Mouse (Mus musculus): ENCODE results near the gene Gm17349. TPM values are rescaled to one million over a fixed set of nuclear protein-coding genes. Genes with fewer than 3 reads are reported as not detected.

The Gm17349 gene
- polyA plus RNA-seq, 1 experiment from 2014 or later = not detected

DNA sequence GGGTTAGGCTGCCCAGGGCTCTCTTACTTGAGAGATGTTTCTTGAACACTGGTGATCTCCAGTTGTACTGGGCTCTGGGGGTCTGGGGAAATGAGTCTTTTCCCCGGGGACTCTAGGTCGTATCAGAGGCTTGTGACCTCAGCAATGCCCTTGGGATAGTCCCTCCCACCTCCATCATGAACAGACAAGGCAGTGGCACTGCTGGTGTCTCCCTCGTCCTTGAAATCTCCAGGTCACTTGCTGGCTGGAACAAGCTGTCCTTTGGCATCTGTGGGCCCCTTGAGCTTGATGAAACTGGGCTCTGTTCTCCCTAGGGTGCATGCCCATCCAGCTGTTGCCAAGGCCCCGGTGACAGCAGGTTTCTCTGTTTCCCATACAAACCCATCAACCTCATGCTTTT lies 8.9 kb upstream of the Gm17349 start:
- Histone ChIP-seq H3K36me3 (ENCODE audit: control insufficient read depth, insufficient read depth, low read length) (peaks cover 37% of the 10 kb centered on the region), H3K4me2 (ENCODE audit: low read length) (no peak overlapping the region), H3K9ac (ENCODE audit: low read depth, low read length) (no peak overlapping the region), H3K4me3 (ENCODE audit: low read depth, low read length) (no peak overlapping the region), H3K4me1 (ENCODE audit: control insufficient read depth, insufficient read depth, low read length) (peaks cover 6% of the 10 kb centered on the region; the same call in 1 of the 2 replicates), H3K9me3 (replicated peaks; ENCODE audit: control insufficient read depth, low read length, poor library complexity, severe bottlenecking) (no peaks in the 10 kb centered on the region), H3K27ac (ENCODE audit: low read length) (peak overlapping the region; percentile 34; the same call in 1 of the 2 replicates), H3K27me3 (ENCODE audit: control insufficient read depth, insufficient read depth, low read depth, low read length) (no peaks in the 10 kb centered on the region)
- no peak for ATAC-seq
- 75% methylated on average over 4 of the region's 4 CpGs for WGBS

DNA sequence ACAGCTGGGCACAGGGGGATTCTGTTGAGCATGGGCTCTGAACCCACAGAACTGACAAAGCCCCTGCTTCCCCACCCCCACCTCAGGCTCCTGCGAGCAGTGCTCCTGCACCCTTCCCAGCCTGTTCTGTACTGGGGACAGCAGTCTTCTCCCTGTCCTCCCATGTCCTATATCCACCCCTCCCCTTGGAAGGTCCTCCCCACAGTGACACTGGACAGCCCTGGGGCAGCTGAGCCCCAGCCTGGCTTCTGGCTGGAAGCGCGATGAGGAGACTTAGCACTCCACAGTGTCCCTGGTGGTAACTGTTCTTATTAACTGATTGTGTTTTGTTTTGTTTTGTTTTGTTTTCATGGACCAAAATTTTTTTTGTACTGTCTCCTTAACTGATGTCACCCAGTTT lies 8.3 kb upstream of the Gm17349 start:
- Histone ChIP-seq H3K9ac (ENCODE audit: low read depth, low read length) (no peak overlapping the region), H3K36me3 (ENCODE audit: control insufficient read depth, insufficient read depth, low read length) (peaks cover 42% of the 10 kb centered on the region), H3K4me3 (ENCODE audit: low read depth, low read length) (no peak overlapping the region), H3K9me3 (replicated peaks; ENCODE audit: control insufficient read depth, low read length, poor library complexity, severe bottlenecking) (no peaks in the 10 kb centered on the region), H3K4me2 (ENCODE audit: low read length) (no peak overlapping the region), H3K27ac (ENCODE audit: low read length) (no peak overlapping the region; the same call in 1 of the 2 replicates), H3K4me1 (ENCODE audit: control insufficient read depth, insufficient read depth, low read length) (peaks cover 6% of the 10 kb centered on the region; the same call in 1 of the 2 replicates), H3K27me3 (ENCODE audit: control insufficient read depth, insufficient read depth, low read depth, low read length) (no peaks in the 10 kb centered on the region)
- WGBS = 77% methylated on average over 3 of the region's 3 CpGs
- no peak for ATAC-seq

DNA sequence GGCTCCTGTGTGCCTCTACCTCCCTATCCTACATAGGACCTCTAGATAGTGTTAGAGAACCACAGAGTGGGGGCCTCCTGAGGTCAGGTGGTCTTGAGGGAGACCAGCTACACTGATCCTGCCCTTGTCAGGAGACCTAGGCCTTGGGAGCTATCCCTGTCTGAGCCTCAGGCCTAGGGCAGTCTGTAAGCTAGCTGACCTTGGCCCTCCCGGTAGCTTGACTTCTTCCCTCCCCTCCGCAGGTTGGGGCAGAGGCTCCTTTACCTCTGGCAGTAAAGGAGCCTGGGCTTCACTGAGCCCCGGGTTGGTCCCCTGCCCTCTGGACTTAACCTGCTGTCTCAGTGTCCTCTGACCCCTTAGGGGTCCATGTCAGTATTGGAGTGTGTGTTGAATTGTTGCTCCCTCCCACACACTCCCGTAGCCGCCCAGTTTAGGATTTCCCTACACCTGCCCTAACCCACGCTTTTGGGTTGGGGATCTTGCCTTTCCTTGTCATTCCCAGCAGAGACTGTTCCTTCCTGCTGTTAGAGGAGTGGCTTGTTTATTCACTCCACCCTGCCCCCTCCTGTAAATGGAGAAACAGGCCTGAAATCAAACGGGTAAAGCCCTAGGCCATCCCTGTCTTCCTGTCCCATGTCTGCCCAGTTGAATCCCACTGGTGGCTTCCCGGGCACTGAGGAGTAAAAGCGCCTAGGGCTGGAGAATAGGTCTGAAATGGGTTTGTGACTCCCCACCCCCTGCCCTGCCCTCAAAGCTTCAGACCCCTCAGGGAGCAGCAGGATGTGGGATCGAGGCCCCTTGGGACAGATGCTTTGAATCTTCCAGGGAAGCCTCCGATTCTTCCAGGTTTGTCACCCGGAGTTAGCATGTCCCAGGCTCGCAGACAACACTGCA lies 7.6 kb upstream of the Gm17349 start:
- peaks cover 47% of the 10 kb centered on the region for H3K36me3 ChIP-seq (ENCODE audit: control insufficient read depth, insufficient read depth, low read length)
- H3K4me1 ChIP-seq (ENCODE audit: control insufficient read depth, insufficient read depth, low read length) = peaks cover 6% of the 10 kb centered on the region; the same call in 1 of the 2 replicates
- no peaks in the 10 kb centered on the region for H3K27me3 ChIP-seq (ENCODE audit: control insufficient read depth, insufficient read depth, low read depth, low read length)
- H3K9me3 ChIP-seq (replicated peaks; ENCODE audit: control insufficient read depth, low read length, poor library complexity, severe bottlenecking) = no peaks in the 10 kb centered on the region
- no peak for ATAC-seq
- H3K4me3 ChIP-seq (ENCODE audit: low read depth, low read length) = no peak overlapping the region
- H3K4me2 ChIP-seq (ENCODE audit: low read length) = no peak overlapping the region
- WGBS = 74% methylated on average over 13 of the region's 13 CpGs
- H3K27ac ChIP-seq (ENCODE audit: low read length) = no peak overlapping the region; the same call in 1 of the 2 replicates
- H3K9ac ChIP-seq (ENCODE audit: low read depth, low read length) = no peak overlapping the region

DNA sequence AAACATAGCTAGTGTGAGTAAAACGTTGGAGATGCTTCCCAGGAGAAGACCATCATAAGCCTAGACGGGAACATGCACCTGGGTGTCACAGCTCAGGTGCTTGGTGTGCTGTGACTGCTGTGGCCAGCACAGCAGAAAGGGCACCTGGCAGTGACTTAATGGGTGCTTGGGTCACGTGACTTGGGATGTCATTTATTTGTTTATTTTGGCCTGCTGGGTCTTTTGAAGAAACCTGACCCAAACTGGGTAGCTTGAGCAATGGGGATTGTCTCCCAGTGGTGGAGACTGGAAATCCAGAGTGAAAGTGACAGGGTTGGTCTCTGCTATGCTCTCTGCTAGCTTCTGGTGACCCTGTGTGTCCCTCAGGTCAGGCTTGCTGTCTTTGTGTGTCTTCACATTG lies 6.2 kb upstream of the Gm17349 start:
- 77% methylated on average over 3 of the region's 3 CpGs for WGBS
- no peaks in the 10 kb centered on the region for H3K27me3 ChIP-seq (ENCODE audit: control insufficient read depth, insufficient read depth, low read depth, low read length)

DNA sequence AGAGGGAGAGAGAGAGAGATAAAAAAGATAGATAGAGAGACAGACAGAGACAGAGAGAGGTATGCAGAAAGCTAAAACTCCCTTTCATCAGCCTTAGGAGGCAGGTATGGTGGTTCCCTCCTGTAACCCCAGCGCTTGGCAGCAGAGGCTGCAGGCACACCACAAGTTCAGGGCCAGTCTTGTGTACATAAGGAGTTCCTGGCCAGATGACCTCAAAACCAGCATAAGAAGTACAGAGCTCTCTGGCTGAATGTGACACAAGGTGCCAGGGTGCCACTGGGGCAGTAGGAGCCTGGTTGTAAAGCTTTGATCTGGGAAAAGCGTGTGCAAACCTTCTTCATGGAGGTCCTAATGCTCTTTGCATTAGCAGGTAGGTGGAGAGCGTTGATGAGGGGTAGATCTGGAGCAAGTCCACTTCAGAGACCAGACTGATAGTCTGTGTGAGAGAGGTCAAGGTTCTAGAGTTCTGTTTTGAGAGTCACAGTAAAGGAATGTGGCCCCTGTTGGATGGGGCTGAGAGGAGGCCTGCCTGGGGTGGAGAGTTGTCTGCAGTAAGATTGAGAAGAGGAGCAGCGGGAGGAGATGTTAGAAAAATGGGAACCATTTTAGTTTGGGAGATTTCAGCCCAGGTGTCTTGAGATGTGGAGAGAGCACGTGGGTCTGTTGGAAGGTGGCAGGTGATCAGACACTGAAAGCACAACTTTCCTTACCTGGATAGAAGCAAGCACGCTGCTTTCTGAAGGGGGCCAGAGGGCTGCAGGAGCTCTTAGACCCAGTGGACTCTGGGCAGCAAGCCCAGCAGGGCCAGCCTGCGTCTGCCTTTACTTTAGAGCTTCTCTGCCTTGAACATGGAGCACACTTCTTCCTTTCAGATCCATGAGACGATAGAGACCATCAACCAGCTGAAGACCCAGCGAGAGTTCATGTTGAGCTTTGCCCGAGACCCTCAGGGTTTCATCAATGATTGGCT lies 5.2 kb upstream of the Gm17349 start:
- Histone ChIP-seq H3K4me2 (ENCODE audit: low read length) (no peak overlapping the region), H3K27ac (ENCODE audit: low read length) (no peak overlapping the region), H3K36me3 (ENCODE audit: control insufficient read depth, insufficient read depth, low read length) (peaks cover 64% of the 10 kb centered on the region), H3K4me1 (ENCODE audit: control insufficient read depth, insufficient read depth, low read length) (no peaks in the 10 kb centered on the region; the same call in 1 of the 2 replicates), H3K9me3 (replicated peaks; ENCODE audit: control insufficient read depth, low read length, poor library complexity, severe bottlenecking) (no peaks in the 10 kb centered on the region), H3K9ac (ENCODE audit: low read depth, low read length) (no peak overlapping the region), H3K4me3 (ENCODE audit: low read depth, low read length) (no peak overlapping the region), H3K27me3 (ENCODE audit: control insufficient read depth, insufficient read depth, low read depth, low read length) (no peaks in the 10 kb centered on the region)
- ATAC-seq = no peak
- 95% methylated on average over 10 of the region's 10 CpGs for WGBS

More for the DNA sequence above, 6.2 kb upstream of the Gm17349 start:
- H3K4me3 ChIP-seq (ENCODE audit: low read depth, low read length) = no peak overlapping the region
- H3K4me2 ChIP-seq (ENCODE audit: low read length) = no peak overlapping the region
- no peak overlapping the region for H3K9ac ChIP-seq (ENCODE audit: low read depth, low read length)
- H3K27ac ChIP-seq (ENCODE audit: low read length) = no peak overlapping the region
- peaks cover 58% of the 10 kb centered on the region for H3K36me3 ChIP-seq (ENCODE audit: control insufficient read depth, insufficient read depth, low read length)
- ATAC-seq = no peak
- H3K9me3 ChIP-seq (replicated peaks; ENCODE audit: control insufficient read depth, low read length, poor library complexity, severe bottlenecking) = no peaks in the 10 kb centered on the region
- H3K4me1 ChIP-seq (ENCODE audit: control insufficient read depth, insufficient read depth, low read length) = peaks cover 6% of the 10 kb centered on the region; the same call in 1 of the 2 replicates

DNA sequence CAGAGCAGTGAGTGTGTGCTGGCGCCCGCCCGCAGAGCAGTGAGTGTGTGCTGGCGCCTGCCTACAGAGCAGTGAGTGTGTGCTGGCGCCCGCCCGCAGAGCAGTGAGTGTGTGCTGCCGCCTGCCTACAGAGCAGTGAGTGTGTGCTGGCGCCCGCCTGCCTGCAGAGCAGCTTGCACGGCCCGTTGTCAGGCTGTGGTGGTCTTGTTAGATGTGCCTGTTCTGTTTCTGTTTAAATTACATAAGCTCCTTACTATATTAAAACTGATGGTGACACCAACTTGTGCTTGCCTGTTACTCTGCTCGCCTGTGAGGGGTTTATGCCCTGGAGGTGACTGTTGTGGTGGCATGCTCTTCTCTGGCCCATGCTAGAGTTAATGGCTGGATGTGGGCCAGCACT lies 2.9 kb upstream of the Gm17349 start:
- Histone ChIP-seq H3K36me3 (ENCODE audit: control insufficient read depth, insufficient read depth, low read length) (peaks cover 54% of the 10 kb centered on the region), H3K4me1 (ENCODE audit: control insufficient read depth, insufficient read depth, low read length) (peaks cover 16% of the 10 kb centered on the region), H3K9ac (ENCODE audit: low read depth, low read length) (no peak overlapping the region), H3K4me2 (ENCODE audit: low read length) (no peak overlapping the region), H3K27me3 (ENCODE audit: control insufficient read depth, insufficient read depth, low read depth, low read length) (no peaks in the 10 kb centered on the region), H3K9me3 (replicated peaks; ENCODE audit: control insufficient read depth, low read length, poor library complexity, severe bottlenecking) (no peaks in the 10 kb centered on the region), H3K27ac (ENCODE audit: low read length) (no peak overlapping the region), H3K4me3 (ENCODE audit: low read depth, low read length) (no peak overlapping the region)
- ATAC-seq = no peak
- 93% methylated on average over 13 of the region's 13 CpGs for WGBS

DNA sequence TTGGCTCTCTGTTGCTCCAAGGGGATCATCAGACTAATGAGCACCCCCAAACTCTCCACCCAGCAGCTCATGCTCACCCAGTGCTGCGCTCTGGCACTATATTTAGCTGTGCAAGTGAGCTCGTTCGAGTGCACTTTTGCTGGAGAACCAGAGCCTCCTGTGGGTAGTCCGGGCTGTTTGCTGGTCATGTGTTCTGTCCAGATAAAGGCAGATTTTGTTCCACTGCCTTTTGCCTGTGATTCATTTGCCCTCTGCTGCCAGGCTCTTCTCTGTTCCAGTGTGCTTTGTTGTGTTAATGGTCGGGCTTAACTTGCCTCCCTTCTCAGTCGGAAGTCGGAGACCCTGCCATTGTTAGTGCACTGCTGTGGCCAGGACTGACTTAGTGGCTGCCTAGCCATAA lies 409 bp downstream of the Gm17349 start:
- H3K4me2 ChIP-seq (ENCODE audit: low read length) = peak overlapping the region; percentile 99
- H3K36me3 ChIP-seq (ENCODE audit: control insufficient read depth, insufficient read depth, low read length) = peaks cover 32% of the 10 kb centered on the region
- ATAC-seq = no peak
- H3K27me3 ChIP-seq (ENCODE audit: control insufficient read depth, insufficient read depth, low read depth, low read length) = no peaks in the 10 kb centered on the region
- no peaks in the 10 kb centered on the region for H3K9me3 ChIP-seq (replicated peaks; ENCODE audit: control insufficient read depth, low read length, poor library complexity, severe bottlenecking)
- H3K27ac ChIP-seq (ENCODE audit: low read length) = peak overlapping the region; percentile 68
- WGBS = 11% methylated on average over 7 of the region's 7 CpGs
- H3K9ac ChIP-seq (ENCODE audit: low read depth, low read length) = peak overlapping the region; percentile 88; the same call in 1 of the 2 replicates
- peak overlapping the region; percentile 27 for H3K4me3 ChIP-seq (ENCODE audit: low read depth, low read length)
- peaks cover 24% of the 10 kb centered on the region for H3K4me1 ChIP-seq (ENCODE audit: control insufficient read depth, insufficient read depth, low read length)

DNA sequence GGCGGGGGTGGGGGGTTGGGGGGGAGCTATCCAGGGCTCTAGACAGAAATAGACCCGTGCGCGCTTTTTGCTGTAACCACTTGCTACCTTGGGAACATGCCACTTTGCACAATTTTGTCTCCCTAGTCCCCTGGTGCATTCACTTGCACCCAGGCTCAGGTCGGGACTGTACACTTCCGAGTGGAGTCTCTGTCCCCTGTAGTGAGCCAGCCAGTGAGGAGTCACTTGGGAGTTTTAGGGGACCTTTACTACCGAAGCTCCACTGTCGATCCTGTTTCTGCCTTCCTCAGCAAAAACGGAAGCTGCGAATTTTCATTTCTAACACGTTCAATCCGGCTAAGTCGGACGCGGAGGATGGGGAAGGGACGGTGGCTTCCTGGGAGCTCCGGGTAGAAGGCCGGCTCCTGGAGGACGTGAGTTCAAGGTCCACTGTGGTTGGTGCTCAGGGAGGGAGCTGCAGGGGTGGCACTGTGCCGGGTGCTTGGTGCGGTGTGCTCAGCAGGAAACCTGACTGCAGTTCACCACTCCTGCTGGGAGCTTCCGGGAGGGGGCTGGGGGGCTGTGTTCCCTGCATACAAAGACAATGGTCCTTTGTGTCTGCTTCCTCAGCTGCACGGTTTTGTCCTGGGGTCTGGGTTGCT lies 1.1 kb downstream of the Gm17349 start:
- Histone ChIP-seq H3K4me3 (ENCODE audit: low read depth, low read length) (peak overlapping the region; percentile 27), H3K36me3 (ENCODE audit: control insufficient read depth, insufficient read depth, low read length) (peaks cover 31% of the 10 kb centered on the region), H3K9me3 (replicated peaks; ENCODE audit: control insufficient read depth, low read length, poor library complexity, severe bottlenecking) (no peaks in the 10 kb centered on the region), H3K27ac (ENCODE audit: low read length) (peak overlapping the region; percentile 68), H3K9ac (ENCODE audit: low read depth, low read length) (peak overlapping the region; percentile 88), H3K4me2 (ENCODE audit: low read length) (peak overlapping the region; percentile 99), H3K27me3 (ENCODE audit: control insufficient read depth, insufficient read depth, low read depth, low read length) (no peaks in the 10 kb centered on the region), H3K4me1 (ENCODE audit: control insufficient read depth, insufficient read depth, low read length) (peaks cover 24% of the 10 kb centered on the region)
- no peak for ATAC-seq
- WGBS = 18% methylated on average over 23 of the region's 23 CpGs
